Mouse (Mus musculus) embryo, embryonic 10.5 days (tissue): ENCODE measurements at regions not wholly inside any gene's neighbourhood (a gene's known extent, or its start where the extent isn't known, plus 50 kb on each side); places are given as distances from the start of the nearest gene placed in this dataset.
A peak's percentile ranks its signal among the peaks of the same experiment; 100 is the strongest.

Experiments used
- DNase-seq: peaks from one replicate; pipeline ENCODE4 v3.0.0-alpha.2; 2015; ENCODE audit warnings: low spot score

DNA sequence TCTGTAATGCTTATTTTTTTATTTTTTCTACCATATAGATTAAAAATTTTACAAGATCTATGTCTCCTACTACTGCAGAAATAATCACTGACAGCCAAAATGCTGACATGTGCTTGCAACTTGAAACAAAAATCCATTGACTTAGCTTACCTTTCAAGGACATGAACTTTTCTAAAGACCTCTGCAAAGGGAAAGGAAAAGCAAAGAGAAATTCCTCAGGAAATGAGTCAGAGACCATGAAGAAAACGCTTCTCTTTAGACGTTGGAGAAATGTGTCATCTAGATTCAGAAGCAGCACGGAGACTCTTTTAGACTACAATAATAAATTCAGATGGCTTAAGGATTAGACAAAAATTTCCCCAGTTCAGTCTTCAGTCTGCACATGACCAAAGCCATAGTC is 2188.6 kb upstream of the Tenm3 start:
- peak; percentile 0 for DNase-seq

DNA sequence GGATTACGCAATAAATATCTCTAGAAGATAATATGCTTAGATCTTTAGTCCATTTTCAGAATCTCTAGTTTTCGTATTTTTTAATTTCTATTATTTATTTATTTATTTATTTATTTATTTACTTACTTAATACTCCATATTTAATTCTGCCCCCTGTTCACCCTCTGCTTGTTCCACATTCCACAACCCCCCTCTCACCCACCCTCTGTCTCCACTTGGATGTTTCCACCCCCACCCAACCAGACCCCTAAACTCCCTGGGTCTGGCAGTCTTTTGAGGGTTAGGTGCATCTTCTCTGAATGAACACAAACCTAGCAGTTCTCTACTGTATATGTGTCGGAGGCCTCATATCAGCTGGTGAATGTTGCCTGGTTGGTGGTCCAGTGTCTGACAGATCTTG is 2166.8 kb upstream of the Tenm3 start:
- DNase-seq: no peak

DNA sequence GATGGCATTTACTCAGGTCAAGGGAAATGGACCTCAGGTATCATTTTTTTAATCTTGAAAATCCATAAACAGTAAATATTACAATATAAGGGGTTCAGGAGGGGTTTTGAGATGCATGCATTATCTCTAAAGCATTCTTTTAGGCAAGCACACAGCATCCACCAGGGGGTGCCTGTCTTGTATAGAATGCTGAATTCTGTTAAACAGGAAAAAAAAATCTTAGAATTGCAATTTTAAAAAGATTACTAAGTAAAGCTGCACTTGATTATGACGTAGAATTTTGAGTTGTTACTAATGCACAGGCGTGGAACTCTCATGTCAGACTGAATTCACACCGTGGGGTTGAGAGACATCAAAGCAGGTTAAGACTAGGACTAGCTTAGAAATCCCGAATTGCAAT is 2123.6 kb upstream of the Tenm3 start:
- DNase-seq: peak; percentile 39

DNA sequence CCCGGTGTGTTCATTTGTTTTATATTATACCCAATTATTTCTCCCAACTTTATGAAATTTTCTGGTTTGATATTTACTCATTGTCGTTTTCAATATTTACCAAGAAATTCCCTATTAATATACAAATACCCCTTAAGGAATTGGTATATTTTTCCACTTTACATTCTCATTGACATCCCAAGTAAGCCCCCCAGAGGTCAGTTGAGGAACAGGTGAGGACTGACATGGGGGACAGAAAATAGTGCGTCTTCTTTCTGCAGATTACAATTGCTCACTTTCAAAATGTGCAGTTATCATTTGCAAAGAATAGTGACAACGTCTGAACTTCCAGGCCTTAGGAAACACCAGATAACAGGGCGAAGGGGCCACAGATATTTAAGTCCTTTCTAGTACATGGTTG is 2073.8 kb upstream of the Tenm3 start:
- DNase-seq: peak; percentile 40

DNA sequence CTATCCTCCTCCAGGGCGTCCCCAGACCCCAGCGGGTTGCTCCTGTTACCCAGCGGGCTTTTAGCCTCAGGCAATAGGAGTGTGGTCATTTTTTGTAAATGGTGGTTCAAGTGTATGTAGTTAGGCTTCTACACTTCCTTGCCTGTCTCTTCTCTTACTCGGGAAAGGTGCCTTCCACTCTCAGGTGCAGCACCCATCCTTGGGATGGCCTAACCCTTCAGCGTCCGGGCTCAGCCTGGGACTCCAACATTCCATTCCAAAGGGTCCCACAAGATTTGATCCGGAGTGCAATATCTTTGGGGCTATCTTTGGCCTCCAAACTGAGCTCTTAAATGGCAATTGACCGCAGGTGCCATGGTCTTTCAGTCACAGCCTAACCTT is 2073.0 kb upstream of the Tenm3 start:
- DNase-seq: no peak

DNA sequence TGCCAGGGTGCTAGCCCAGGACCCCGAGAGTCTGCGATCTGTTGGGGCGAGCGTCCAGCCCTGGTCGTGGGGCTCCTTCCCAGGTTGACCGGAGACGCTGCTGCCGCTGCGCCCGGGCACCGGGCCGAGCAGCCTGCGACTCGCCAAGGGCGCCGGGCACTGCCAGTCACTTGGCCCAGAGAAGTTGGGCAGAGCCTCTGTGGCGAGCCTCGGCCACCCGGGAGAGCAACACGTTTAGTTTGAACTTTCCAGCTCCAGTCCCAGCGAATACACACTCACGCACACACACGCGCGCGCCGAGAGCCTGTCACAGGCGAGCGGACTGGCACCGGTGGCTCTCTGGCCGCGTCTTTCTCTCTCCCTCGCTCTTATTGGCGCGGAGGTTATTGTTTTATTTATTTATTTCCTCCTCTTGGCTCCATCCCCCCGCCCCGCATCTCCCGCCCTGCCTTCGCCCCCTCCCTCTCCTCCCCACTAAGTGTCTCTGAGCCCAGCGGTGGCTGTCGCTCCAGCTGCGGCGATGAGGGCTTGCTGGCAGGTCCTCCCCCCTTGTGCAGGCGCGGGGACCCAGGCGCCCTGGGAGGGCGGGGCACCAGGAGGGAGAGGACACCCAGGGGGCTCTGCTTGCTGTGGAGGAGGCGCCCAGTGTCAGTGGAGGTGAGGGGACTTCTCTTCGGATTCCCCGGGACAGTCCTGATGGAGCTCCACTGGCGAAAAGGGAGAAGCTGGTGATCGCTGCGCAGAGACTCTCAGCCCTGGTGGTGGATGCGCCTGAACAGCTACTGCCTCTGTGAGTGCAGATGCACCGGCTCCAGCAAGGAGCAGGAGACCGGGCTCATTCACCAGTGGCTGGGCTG is 2072.4 kb upstream of the Tenm3 start:
- peak; percentile 57 for DNase-seq

DNA sequence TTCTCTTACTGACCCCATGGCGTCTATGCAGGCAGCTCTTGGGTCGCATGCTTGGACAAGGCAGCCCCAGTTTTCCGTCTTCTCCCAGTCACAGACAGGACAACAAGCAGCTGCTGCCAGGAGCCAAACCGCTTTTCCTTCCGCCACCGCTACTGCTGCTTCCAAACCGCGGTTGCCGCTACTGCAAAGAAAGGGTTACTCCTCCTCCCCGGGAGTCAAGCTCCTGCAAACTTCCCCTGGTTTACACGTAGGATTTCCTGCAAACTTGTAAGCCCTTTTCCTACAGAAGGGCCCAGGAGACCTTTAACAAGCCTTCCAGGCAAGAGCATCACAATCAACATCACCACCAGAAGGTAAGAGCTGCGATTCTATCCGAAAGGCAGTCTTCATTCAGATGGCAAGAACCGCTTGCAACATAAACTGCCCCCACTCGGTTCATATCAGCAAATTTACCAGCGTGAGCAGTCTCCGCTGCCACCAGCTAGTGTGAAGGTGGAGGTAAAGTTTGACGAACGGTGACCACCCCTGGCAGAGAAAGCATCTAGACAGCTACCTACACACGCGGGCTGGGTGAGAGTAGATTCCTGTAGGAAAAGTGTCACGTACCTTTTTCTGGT is 2071.6 kb upstream of the Tenm3 start:
- DNase-seq: peak; percentile 74

DNA sequence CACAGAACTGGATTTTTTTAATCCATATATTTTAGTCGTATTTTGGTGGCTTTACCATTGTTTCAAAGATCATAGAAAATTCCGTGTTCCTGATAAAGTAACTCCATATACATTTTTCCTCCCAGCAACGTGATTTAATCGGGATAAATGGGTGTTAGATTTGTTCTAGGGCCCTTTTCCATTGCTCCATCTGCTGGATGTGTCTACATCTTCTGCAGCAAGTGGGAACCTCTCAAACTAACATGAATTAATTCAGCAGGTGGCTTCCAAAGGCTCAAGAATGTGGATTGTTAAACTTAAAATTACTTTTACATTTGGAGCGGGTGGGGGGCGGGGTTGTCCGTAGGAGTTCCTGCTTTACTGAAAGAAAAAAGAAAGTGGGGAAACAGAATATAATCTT is 2070.9 kb upstream of the Tenm3 start:
- peak; percentile 19 for DNase-seq

DNA sequence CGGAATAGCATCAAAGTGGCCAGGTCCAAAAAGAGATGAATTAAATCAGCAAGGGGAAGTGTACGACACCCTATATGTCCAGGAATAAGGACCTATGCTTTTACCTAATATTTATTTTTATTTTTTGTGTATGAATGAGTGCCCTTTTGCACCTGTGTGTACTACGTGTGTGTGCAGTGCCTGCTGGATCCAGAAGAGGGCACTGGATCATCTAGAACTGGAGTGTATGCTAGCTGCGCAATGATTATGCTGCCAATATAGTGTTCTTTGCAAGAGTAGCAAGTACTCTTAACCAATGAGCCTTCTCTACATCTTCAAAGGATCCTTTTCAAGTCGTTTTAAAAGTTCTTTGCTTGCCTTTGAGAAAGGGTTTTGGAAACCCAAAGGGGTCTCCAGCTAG is 2034.4 kb upstream of the Tenm3 start:
- DNase-seq: no peak
